Mouse (Mus musculus) myocyte (in vitro differentiated cells): ENCODE results near the gene Gstp1.

Source experiments
- MAX ChIP-seq: IDR thresholded peaks from one replicate; pipeline ENCODE4 v1.6.1; 2011; ENCODE audit warnings: low read depth, mild to moderate bottlenecking, control low read depth
- POLR2AphosphoS2 ChIP-seq: IDR thresholded peaks from one replicate; pipeline ENCODE4 v1.6.1; 2011; ENCODE audit warnings: low read depth, control low read depth; ENCODE audit not compliant: insufficient read length

DNA sequence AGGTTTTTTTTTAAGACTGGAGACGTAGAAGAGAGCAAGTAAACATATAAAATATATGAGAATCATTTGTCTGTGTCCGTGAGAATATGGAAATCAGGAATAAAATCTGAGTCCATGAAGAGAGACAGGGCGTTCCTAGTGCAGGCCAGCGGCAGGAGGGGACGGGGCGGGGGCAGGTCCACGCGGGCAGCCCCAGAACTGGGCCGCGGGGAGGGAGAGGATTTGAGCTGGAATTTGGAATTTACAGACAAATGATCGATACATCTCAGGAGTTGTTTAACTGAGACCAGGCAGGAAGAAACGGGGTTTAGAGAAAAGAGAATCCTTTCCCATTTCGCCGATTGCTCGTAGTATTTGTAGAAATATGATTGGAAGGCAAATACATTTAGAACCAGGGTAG is 32.5 kb upstream of the Gstp1 start:
- no peak for TF ChIP-seq POLR2AphosphoS2
- TF ChIP-seq MAX, result no peak
